Mouse (Mus musculus): ENCODE results near the gene Gpatch1. TPM values are rescaled to one million over a fixed set of nuclear protein-coding genes. Genes with fewer than 3 reads are reported as not detected.
"Not testable (repeated sequence)": the region's sequence is repeated elsewhere in the genome, so short reads cannot be mapped to it uniquely, and the experiment has no call there.

Gene Gpatch1
- polyA plus RNA-seq, 1 experiment from 2014 or later = 16.8 TPM

GRCm38 (mm10) chr7:35263595-35264489, 54.4 kb downstream of the Gpatch1 start:
- no peak for DNase-seq (ENCODE audit: low spot score)
- 84% methylated on average over 15 of the region's 15 CpGs for WGBS
- no peaks in the 10 kb centered on the region for H3K4me1 ChIP-seq
- no peaks in the 10 kb centered on the region for H3K36me3 ChIP-seq
- H3K9me3 ChIP-seq (replicated peaks) = peaks cover 3% of the 10 kb centered on the region; the same call in 1 of the 2 replicates
- H3K27ac ChIP-seq (replicated peaks) = no peak overlapping the region
- no peaks in the 10 kb centered on the region for H3K27me3 ChIP-seq (ENCODE audit: low read depth, poor library complexity, severe bottlenecking)
- no peak overlapping the region for H3K4me3 ChIP-seq

GRCm38 (mm10) chr7:35259384-35259783, 58.9 kb downstream of the Gpatch1 start:
- Histone ChIP-seq H3K9me3 (replicated peaks) (0 out of 2 replicates have a peak, but pooled peaks cover 3% of the 10 kb centered on the region), H3K4me3 (no peak overlapping the region), H3K27me3 (ENCODE audit: low read depth, poor library complexity, severe bottlenecking) (no peaks in the 10 kb centered on the region), H3K36me3 (no peaks in the 10 kb centered on the region), H3K4me1 (no peaks in the 10 kb centered on the region), H3K27ac (replicated peaks) (no peak overlapping the region)
- 86% methylated on average over 8 of the region's 8 CpGs for WGBS
- no peak for DNase-seq (ENCODE audit: low spot score)

GRCm38 (mm10) chr7:35258294-35258693, 59.9 kb downstream of the Gpatch1 start:
- WGBS = 74% methylated on average over 7 of the region's 7 CpGs
- no peaks in the 10 kb centered on the region for H3K27me3 ChIP-seq (ENCODE audit: low read depth, poor library complexity, severe bottlenecking)
- H3K27ac ChIP-seq (replicated peaks) = no peak overlapping the region
- no peak overlapping the region for H3K4me3 ChIP-seq
- 0 out of 2 replicates have a peak, but pooled peaks cover 3% of the 10 kb centered on the region for H3K9me3 ChIP-seq (replicated peaks)
- DNase-seq (ENCODE audit: low spot score) = no peak
- no peaks in the 10 kb centered on the region for H3K36me3 ChIP-seq
- H3K4me1 ChIP-seq = no peaks in the 10 kb centered on the region

- DNase-seq (ENCODE audit: low spot score) = peak; percentile 52
- H3K27ac ChIP-seq (replicated peaks) = peak overlapping the region; percentile 55
- peaks cover 9% of the 10 kb centered on the region for H3K4me1 ChIP-seq
- WGBS = 10% methylated on average over 13 of the region's 13 CpGs
- peak overlapping the region; percentile 44 for H3K4me3 ChIP-seq
- no peaks in the 10 kb centered on the region for H3K9me3 ChIP-seq (replicated peaks)
- H3K36me3 ChIP-seq = no peaks in the 10 kb centered on the region
- H3K27me3 ChIP-seq (ENCODE audit: low read depth, poor library complexity, severe bottlenecking) = no peaks in the 10 kb centered on the region
Measured at GRCm38 (mm10) chr7:35252041-35252558, 66.1 kb downstream of the Gpatch1 start.

- 77% methylated on average over 3 of the region's 3 CpGs for WGBS
- not testable (repeated sequence) for H3K9me3 ChIP-seq (replicated peaks); DNase-seq (ENCODE audit: low spot score); H3K4me3 ChIP-seq; H3K27ac ChIP-seq (replicated peaks); H3K36me3 ChIP-seq; H3K27me3 ChIP-seq (ENCODE audit: low read depth, poor library complexity, severe bottlenecking)
- peaks cover 16% of the 10 kb centered on the region for H3K4me1 ChIP-seq
Measured at GRCm38 (mm10) chr7:35237935-35238334, 80.3 kb downstream of the Gpatch1 start.

- H3K27me3 ChIP-seq (ENCODE audit: low read depth, poor library complexity, severe bottlenecking) = no peaks in the 10 kb centered on the region
- peaks cover 7% of the 10 kb centered on the region; the same call in 1 of the 2 replicates for H3K9me3 ChIP-seq (replicated peaks)
- H3K4me1 ChIP-seq = peaks cover 18% of the 10 kb centered on the region
- no peaks in the 10 kb centered on the region for H3K36me3 ChIP-seq
- DNase-seq (ENCODE audit: low spot score) = peak; percentile 73
- peak overlapping the region; percentile 69 for H3K4me3 ChIP-seq
- 17% methylated on average over 9 of the region's 9 CpGs for WGBS
- peak overlapping the region; percentile 89 for H3K27ac ChIP-seq (replicated peaks)
Measured at GRCm38 (mm10) chr7:35235308-35235707, 82.9 kb downstream of the Gpatch1 start.

- under 1% methylated on average over 45 of the region's 45 CpGs for WGBS
- H3K27me3 ChIP-seq (ENCODE audit: low read depth, poor library complexity, severe bottlenecking) = no peaks in the 10 kb centered on the region
- H3K4me1 ChIP-seq = peaks cover 18% of the 10 kb centered on the region
- peak; percentile 98 for DNase-seq (ENCODE audit: low spot score)
- H3K4me3 ChIP-seq = peak overlapping the region; percentile 69
- peak overlapping the region; percentile 89 for H3K27ac ChIP-seq (replicated peaks)
- peaks cover 7% of the 10 kb centered on the region; the same call in 1 of the 2 replicates for H3K9me3 ChIP-seq (replicated peaks)
- no peaks in the 10 kb centered on the region for H3K36me3 ChIP-seq
Measured at GRCm38 (mm10) chr7:35234361-35235245, 83.6 kb downstream of the Gpatch1 start.

GRCm38 (mm10) chr7:35233861-35234260, 84.4 kb downstream of the Gpatch1 start:
- DNase-seq (ENCODE audit: low spot score) = no peak
- H3K27me3 ChIP-seq (ENCODE audit: low read depth, poor library complexity, severe bottlenecking) = no peaks in the 10 kb centered on the region
- H3K27ac ChIP-seq (replicated peaks) = peak overlapping the region; percentile 89
- WGBS = 45% methylated on average over 12 of the region's 12 CpGs
- H3K4me1 ChIP-seq = peaks cover 18% of the 10 kb centered on the region
- H3K9me3 ChIP-seq (replicated peaks) = peaks cover 7% of the 10 kb centered on the region; the same call in 1 of the 2 replicates
- peak overlapping the region; percentile 69 for H3K4me3 ChIP-seq
- no peaks in the 10 kb centered on the region for H3K36me3 ChIP-seq

GRCm38 (mm10) chr7:35232796-35233455, 85.3 kb downstream of the Gpatch1 start:
- Histone ChIP-seq H3K27me3 (ENCODE audit: low read depth, poor library complexity, severe bottlenecking) (no peaks in the 10 kb centered on the region), H3K4me3 (0 out of 2 replicates have a peak overlapping the region, but pooled peaks have one; percentile 5), H3K9me3 (replicated peaks) (peaks cover 7% of the 10 kb centered on the region; the same call in 1 of the 2 replicates), H3K36me3 (no peaks in the 10 kb centered on the region), H3K27ac (replicated peaks) (no peak overlapping the region; the same call in 1 of the 2 replicates), H3K4me1 (peaks cover 18% of the 10 kb centered on the region)
- WGBS = 26% methylated on average over 13 of the region's 13 CpGs
- peak; percentile 27 for DNase-seq (ENCODE audit: low spot score)

GRCm38 (mm10) chr7:35230333-35230732, 87.9 kb downstream of the Gpatch1 start:
- H3K27me3 ChIP-seq (ENCODE audit: low read depth, poor library complexity, severe bottlenecking) = no peaks in the 10 kb centered on the region
- no peak overlapping the region for H3K4me3 ChIP-seq
- no peak overlapping the region for H3K27ac ChIP-seq (replicated peaks)
- H3K36me3 ChIP-seq = no peaks in the 10 kb centered on the region
- peaks cover 12% of the 10 kb centered on the region for H3K4me1 ChIP-seq
- WGBS = 68% methylated on average over 3 of the region's 3 CpGs
- DNase-seq (ENCODE audit: low spot score) = peak; percentile 27
- peaks cover 7% of the 10 kb centered on the region; the same call in 1 of the 2 replicates for H3K9me3 ChIP-seq (replicated peaks)
